Mouse (Mus musculus) cerebellum, postnatal 14 days (tissue): Measurements from ENCODE around the gene Olfr686.

ENCODE experiments used
- DNase-seq, 2 experiments: peaks; one replicate each; pipeline ENCODE4 v3.0.0; 2021; ENCODE audit warnings: mixed read lengths in 2 of 2

Gene Olfr686

DNA sequence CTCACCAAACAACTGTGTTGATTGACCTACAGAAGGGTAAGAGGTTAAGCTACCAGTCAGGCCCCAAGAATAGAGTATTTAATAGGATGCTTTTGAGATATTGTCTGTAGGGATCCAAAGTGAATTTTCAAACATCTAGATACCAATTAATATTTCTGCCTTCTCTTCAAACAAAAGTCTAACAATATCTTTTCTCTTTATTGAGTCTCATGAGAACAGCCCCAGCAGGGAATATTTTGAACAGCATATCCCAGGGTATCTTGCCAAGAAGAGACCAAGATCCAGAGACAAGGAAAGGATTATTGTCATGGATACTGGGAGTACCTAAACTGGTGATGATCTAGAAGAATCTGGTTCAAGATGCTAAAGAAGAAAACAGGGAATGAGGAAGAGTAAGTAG lies at the start of gene Olfr686:
Gene Olfr686, minus strand, starts transcription at position 101 of the 400 bp plus-strand sequence.
- DNase-seq = no peak

DNA sequence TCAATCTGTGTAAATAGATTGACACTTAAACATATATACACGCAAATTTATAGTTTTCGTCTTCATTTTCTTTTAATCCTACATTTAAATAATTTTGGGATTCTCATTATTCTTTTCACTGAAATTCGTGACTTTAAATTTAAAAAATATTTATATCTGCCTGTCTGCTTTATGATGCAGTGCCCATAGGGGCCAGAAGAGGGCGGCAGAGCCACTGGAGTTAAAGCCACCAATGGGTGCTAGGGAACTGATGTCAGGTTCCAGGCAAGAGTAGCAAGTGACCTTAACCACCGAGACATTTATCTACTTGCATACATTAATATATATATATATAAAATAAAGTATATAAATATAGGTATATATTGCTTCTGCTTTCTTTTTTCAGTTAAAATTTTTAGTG lies 49.4 kb upstream of the Olfr686 start:
- DNase-seq = peak; percentile 1 to 31

DNA sequence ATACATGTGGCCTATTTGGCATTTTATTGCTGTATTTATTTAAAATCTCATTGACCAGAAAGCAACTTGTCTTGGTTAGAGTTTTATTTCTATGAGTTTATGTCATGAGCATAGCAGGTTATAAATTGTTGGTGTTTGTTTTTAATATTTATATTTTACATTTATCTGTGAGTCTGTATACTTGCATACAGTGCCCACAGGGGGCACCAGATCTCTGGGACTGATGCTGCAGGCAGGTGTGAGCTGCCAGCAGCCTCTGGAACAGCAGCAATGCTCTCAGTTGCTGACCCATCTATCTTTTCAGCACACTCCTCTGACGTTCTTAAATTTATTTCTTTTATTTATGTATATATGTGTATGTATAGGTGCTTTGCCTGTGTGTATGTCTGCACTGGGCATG lies 40.9 kb upstream of the Olfr686 start:
- DNase-seq = no peak

DNA sequence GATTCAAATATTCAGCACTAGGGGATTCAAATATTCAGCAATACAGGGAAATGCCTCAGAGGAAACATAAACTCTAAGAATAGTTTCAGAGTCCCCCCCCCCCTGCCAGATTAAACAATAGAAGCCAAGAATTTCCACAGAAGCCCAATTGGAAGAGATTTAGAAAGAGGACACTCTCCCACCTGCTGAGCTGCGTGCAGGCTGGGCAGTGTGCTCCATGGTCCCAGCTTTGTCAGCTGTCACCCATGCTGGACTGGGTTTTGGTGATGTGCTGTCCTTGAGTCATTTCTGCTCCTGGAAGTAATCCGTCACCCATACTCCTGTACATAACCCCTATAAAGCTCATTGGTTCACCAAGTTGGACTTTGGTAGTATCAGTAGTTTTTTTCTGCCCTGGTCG lies 40.4 kb upstream of the Olfr686 start:
- DNase-seq = no peak

DNA sequence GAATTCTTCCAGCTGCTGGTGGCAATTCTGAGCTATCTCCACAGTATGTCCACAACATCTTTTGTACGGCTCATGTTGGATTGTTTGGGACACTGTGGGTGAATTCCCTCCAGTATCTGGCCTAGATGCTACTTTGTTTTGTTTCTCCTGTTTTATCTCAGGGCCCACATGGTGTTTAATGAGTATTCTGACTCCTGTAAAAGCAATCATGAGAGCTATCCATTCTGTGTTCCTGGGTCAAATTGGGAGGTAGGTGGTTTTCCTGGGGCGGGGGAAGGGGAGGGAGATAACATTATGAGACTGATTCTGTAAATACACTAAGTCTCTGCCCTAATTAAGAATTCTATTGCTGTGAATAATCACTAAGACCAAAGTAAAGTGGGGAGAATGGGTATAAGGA lies 22.1 kb upstream of the Olfr686 start:
- DNase-seq = no peak

DNA sequence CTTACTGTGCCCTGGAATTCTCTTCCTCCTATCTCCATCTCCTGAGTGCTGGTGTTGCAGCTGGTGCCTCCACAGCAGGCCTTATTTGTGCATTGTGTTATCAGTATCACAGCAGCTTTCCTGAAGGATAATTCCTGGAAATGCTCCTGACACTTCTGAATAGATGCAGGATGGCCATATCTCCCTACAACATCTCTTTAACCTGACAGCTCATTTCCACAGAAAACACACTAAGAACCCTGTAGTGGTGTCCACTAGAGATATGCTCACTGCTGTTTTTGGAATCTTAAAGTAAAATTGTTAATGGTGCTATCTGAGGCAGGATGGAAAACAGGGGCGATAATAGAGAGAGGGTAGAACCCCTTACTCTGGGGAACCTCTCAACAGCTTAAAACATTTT lies 20.9 kb upstream of the Olfr686 start:
- DNase-seq = no peak

DNA sequence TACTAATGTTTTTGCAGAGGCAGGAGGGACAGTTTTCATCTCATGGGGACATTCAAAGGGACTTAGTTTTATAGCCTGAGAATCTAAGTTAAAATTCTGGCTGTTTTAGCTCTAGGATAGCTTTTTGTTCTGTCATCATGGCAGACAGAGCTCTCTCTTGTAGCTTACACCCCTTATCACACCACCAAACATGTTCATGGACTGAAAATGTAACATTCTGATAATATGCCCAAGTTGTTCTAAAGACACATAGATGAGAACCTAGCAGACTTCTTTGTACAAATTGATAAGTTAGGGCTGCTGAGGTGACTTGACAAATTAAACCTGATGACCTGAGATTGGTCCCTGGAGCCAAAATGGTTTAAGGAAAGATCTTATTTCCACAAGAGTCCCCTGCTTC lies 19.4 kb upstream of the Olfr686 start:
- DNase-seq = no peak

DNA sequence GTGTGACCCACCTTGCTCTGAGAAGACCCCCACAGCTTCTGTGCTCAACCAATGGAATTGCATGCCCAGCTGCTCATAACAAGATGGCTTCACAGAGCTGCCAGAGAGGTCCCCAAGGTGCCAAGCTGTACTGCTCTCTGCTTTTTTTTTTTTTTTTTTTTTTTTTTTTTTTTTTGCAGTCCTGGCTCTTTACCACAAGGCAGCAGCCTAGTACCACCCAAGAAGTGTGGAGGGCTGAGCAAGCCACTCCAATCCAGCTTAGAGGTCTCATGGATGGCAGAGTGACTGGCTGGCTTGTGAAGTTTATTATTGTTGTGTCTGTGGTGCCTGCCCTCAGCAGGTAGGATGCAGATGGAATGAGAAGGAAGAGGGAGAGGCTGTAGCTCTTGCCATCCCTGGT lies 18.8 kb upstream of the Olfr686 start:
- no peak for DNase-seq

DNA sequence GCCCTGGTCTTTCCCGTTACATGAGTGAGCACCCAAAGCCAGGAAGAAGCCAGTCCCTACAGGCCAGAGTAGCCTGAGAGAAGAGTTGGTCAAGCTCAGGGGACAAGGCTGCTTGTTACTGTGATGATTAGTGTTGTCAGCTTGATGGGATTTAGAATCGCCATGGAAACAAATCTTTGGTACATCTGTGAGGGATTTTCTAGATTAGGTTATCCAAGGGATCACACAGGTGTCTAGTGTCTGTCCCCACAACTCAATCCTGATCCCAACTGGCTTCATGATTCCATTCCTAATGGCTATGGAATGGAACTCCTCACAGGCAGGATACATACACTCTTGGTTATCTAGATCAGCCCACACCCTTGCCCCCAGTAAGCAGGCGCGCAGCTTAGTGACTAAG lies 11.0 kb upstream of the Olfr686 start:
- no peak for DNase-seq

DNA sequence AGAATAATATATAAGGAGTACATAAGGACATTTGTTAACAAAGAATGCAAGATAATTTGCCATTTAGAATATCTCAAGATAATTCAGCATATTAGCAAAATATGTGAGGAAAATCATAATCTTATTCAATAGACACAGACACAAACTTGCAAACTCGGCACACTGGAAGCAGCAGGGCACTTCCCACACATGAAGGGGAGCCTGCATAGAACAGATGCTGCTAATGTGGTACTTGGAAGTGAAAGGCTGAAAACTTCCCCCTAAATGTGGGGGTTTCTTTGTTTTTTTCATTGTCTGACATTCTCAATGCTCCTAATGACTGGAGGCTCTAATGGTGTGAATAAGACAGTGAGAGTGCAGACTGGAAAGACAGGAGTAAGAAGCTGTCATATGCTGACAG lies 7.5 kb upstream of the Olfr686 start:
- DNase-seq = no peak

DNA sequence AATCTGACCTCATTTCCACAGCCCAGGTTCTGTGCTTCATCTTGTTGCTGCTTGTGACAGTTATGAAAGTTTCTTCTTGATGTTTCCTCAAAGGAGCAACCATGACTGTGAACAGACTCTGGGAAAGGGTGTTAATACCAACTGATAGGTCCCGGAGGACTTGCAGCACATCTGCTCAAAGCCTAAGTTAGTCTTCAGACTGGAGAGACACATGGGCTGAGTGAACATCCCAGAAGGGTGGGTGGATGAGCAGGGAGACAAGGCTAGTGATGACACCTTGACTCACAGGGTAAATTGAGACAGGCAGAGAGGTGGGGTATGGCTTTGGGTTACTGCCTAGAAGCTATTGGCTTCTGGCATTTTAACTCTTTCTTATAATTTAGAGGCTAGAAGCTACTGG lies 21.4 kb downstream of the Olfr686 start, which contains the start of gene Olfr685:
Gene Olfr685, minus strand, starts transcription at position 101 of the 400 bp plus-strand sequence.
- no peak for DNase-seq

DNA sequence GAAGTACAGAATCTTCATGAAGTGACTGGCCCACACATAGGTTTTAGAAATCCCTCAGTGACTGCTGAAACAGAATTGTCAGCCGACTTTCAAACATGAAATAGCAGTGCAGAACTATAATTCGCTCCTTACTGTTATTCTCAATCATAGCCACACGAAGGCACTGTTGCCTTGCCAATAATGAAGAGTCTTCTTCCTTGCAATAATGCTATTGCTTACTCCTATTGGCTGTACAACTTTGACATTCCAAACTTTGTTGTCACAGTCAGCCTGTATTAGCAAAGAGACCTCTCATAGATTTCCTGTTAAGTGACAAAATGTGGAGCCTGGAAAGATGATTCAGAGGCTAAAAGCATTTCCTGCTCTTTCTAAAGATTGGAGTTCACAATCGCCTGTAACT lies 36.5 kb downstream of the Olfr686 start:
- peak; percentile 3 for DNase-seq

DNA sequence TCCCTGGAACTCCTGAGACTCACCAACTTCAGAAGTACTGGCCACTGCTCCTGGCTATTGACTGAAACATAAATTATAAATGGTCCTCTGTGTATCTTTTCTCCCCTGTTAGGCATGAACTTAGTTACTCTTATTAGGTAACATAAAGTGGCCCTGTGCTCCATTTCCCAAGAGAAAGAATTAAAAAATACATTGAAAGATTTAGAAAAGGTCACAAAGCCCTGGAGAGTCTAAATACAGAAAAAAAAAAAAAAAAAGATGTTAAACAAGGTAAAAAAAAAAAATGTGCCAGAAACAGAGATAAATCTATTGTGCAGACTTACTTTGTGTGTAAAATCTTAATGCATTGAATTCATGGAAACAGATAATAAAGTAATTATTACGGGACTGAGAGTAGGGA lies 43.7 kb downstream of the Olfr686 start, which contains the start of gene Olfr684:
Gene Olfr684, minus strand, starts transcription at position 101 of the 400 bp plus-strand sequence.
- no peak for DNase-seq
